Mouse (Mus musculus): Measurements from ENCODE around the gene Syngr3. TPM values are rescaled to one million over a fixed set of nuclear protein-coding genes. Genes with fewer than 3 reads are reported as not detected.

Gene Syngr3
- total and polyA plus RNA-seq, 3 experiments: 0.15 to 0.68 TPM; not detected in 1

DNA sequence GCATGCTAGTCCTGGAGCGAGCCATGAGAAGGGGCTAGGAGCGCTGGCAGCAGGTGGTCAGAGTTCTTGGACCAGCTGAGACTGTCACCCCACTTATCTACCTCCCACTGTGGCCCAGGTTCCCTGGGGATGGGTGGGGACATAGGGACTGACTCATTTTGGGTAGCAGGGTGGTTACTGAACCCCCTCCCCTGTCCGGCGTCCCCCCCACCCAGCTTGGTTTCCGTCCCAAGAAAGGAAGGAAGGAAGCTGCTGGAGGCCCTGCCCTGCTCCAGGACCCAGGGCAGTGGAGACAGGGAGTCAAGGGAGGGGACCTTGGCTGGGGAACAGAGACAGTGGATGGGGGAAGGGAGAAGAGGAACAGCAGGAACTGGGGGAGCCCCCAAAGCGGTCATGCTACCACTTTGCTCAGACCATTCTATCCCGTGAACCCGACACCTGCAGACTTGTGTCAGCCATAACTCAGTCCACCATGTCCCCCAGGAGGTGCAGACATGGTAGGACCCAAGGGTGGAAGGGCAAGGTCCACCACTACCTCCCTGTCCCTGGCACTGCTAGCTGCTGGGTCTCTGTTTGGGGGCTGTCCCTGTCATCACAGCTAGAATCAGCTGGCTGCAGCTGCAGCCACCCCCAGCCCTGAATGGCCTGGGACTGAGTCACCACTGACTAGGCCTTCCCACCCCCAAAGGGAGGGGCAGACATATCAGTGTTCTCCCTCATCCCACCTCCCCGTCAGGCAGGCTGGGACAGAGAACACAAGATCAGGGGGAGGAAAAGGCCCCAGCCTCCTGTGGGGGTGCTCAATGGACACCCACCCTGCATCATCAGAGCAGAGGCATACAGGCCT is 44.7 kb downstream of the Syngr3 start:
- Histone ChIP-seq H3K9me3 (replicated peaks; ENCODE audit: insufficient read depth, low read length) (no peaks in the 10 kb centered on the region), H3K27me3 (ENCODE audit: control insufficient read depth in 1 of 2, insufficient read depth in 2 of 2, low read length in 2 of 2) (peaks cover 2 to 12% of the 10 kb centered on the region in 2 experiments; a peak in 3 of 4 replicates), H3K9ac (ENCODE audit: control insufficient read depth, low read depth, low read length, poor library complexity, severe bottlenecking) (no peak overlapping the region), H3K27ac (ENCODE audit: control insufficient read depth, low read depth, low read length) (no peak overlapping the region), H3K4me3 (ENCODE audit: control insufficient read depth in 1 of 2, insufficient read depth in 1 of 2, low read depth in 2 of 2, low read length in 2 of 2) (no peak overlapping the region), H3K79me2 (ENCODE audit: control insufficient read depth, insufficient read depth, low read length, poor library complexity) (no peaks in the 10 kb centered on the region), H3K36me3 (ENCODE audit: control insufficient read depth in 1 of 2, insufficient read depth in 2 of 2, low read length in 2 of 2) (no peaks in the 10 kb centered on the region), H3K4me1 (ENCODE audit: control insufficient read depth in 1 of 2, insufficient read depth in 2 of 2, low read length in 2 of 2) (no peaks in the 10 kb centered on the region)
- TF ChIP-seq RCOR1 (IDR thresholded peaks at IDR 0.05; ENCODE audit: low read depth, low read length) (no peak), CTCF (IDR thresholded peaks at IDR 0.05 in 2 of 3, conservative IDR thresholded peaks at IDR 0.05 in 1 of 3; ENCODE audit: control insufficient read depth in 1 of 3, insufficient read depth in 1 of 3, low read depth in 2 of 3, low read length in 3 of 3, poor library complexity in 1 of 3, severe bottlenecking in 1 of 3) (no peak), MAFK (IDR thresholded peaks at IDR 0.05; ENCODE audit: borderline replicate concordance, low read depth, low read length) (no peak), TBP (IDR thresholded peaks at IDR 0.05; ENCODE audit: low read depth, low read length) (no peak), TAL1 (IDR thresholded peaks at IDR 0.05; ENCODE audit: low read length) (no peak), MAZ (IDR thresholded peaks at IDR 0.05; ENCODE audit: low read depth, low read length) (no peak), E2F4 (IDR thresholded peaks at IDR 0.05; ENCODE audit: borderline replicate concordance, low read depth, low read length) (no peak), ZMIZ1 (IDR thresholded peaks at IDR 0.05; ENCODE audit: low read depth, low read length) (no peak), ETS1 (IDR thresholded peaks at IDR 0.05; ENCODE audit: low read depth, low read length) (no peak), TCF12 (IDR thresholded peaks at IDR 0.05; ENCODE audit: low read depth, low read length) (no peak), GATA1 (IDR thresholded peaks at IDR 0.05; ENCODE audit: low read depth, low read length) (no peak), JUND (IDR thresholded peaks at IDR 0.05; ENCODE audit: low read depth, low read length) (no peak), GABPA (IDR thresholded peaks at IDR 0.05; ENCODE audit: low read depth, low read length) (no peak), CHD1 (IDR thresholded peaks at IDR 0.05; ENCODE audit: low read depth, low read length) (no peak), BHLHE40 (IDR thresholded peaks at IDR 0.05; ENCODE audit: borderline replicate concordance, low read depth, low read length) (no peak), USF1 (IDR thresholded peaks at IDR 0.05; ENCODE audit: low read depth, low read length) (no peak), MAX (IDR thresholded peaks at IDR 0.05; ENCODE audit: low read length) (no peak), MXI1 (IDR thresholded peaks at IDR 0.05; ENCODE audit: low read depth, low read length) (no peak)
- DNase-seq (ENCODE audit: low read depth, low spot score): no peak

DNA sequence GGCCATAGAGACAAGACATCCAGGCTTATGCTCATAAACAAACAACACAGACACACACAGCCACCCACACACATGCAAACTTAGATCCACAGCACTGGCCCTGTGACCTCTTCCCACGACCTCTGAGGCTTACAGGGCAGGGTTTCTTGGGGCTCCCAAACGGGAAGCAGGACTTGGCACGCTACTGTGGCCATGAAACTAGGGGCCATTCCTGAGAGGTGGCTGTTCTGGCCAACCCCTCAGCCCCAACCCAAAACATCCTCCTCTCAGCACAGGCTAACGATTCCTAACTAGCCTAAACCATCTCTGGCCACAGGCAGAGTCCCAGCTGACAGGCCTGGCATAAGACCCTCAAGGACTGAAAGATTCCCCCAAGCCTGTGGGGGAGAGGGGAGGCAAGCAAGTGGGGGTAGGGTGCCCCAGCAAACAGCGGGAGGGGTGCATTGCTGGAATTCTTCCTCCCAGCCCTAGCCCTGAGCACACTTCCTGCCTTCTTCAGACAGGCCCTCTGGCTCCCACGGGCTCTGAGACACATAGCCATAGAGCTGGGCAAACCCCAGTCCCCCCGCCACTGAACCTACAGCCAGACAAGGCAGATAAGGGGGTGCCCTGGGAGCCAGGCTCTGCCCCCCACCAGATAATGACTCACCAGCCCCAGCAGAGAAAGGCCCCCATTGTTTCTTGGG is 45.6 kb downstream of the Syngr3 start:
- DNase-seq (ENCODE audit: low read depth, low spot score): no peak
- peaks cover 2 to 4% of the 10 kb centered on the region in 2 experiments; a peak in 2 of 4 replicates for H3K27me3 ChIP-seq (ENCODE audit: control insufficient read depth in 1 of 2, insufficient read depth in 2 of 2, low read length in 2 of 2)

More for the DNA sequence above, 45.6 kb downstream of the Syngr3 start:
- no peaks in the 10 kb centered on the region for H3K36me3 ChIP-seq (ENCODE audit: control insufficient read depth in 1 of 2, insufficient read depth in 2 of 2, low read length in 2 of 2)
- no peak overlapping the region for H3K9ac ChIP-seq (ENCODE audit: control insufficient read depth, low read depth, low read length, poor library complexity, severe bottlenecking)
- TF ChIP-seq MXI1 (IDR thresholded peaks at IDR 0.05; ENCODE audit: low read depth, low read length) (no peak), RAD21 (IDR thresholded peaks at IDR 0.05; ENCODE audit: low read depth, low read length) (no peak), ZKSCAN1 (IDR thresholded peaks at IDR 0.05; ENCODE audit: low read depth, low read length) (no peak), POLR2AphosphoS5 (IDR thresholded peaks at IDR 0.05; ENCODE audit: borderline replicate concordance, low read depth, low read length) (no peak), POLR2AphosphoS2 (IDR thresholded peaks at IDR 0.05; ENCODE audit: low read length) (no peak), ZC3H11A (IDR thresholded peaks at IDR 0.05; ENCODE audit: low read depth, low read length) (no peak), MYB (IDR thresholded peaks at IDR 0.05; ENCODE audit: low read depth, low read length) (no peak), SIN3A (IDR thresholded peaks at IDR 0.05; ENCODE audit: low read length) (no peak), ZNF384 (IDR thresholded peaks at IDR 0.05; ENCODE audit: low read depth, low read length) (no peak), CHD2 (IDR thresholded peaks at IDR 0.05; ENCODE audit: low read length) (no peak), HCFC1 (IDR thresholded peaks at IDR 0.05; ENCODE audit: low read depth, low read length) (no peak), CHD1 (IDR thresholded peaks at IDR 0.05; ENCODE audit: low read depth, low read length) (no peak), MYC (IDR thresholded peaks at IDR 0.05; ENCODE audit: low read depth, low read length) (no peak), E2F4 (IDR thresholded peaks at IDR 0.05; ENCODE audit: borderline replicate concordance, low read depth, low read length) (no peak), MAX (IDR thresholded peaks at IDR 0.05; ENCODE audit: low read length) (no peak)
- no peaks in the 10 kb centered on the region for H3K79me2 ChIP-seq (ENCODE audit: control insufficient read depth, insufficient read depth, low read length, poor library complexity)
- no peak overlapping the region for H3K27ac ChIP-seq (ENCODE audit: control insufficient read depth, low read depth, low read length)
- H3K4me1 ChIP-seq (ENCODE audit: control insufficient read depth in 1 of 2, insufficient read depth in 2 of 2, low read length in 2 of 2): no peaks in the 10 kb centered on the region
- no peaks in the 10 kb centered on the region for H3K9me3 ChIP-seq (replicated peaks; ENCODE audit: insufficient read depth, low read length)
- H3K4me3 ChIP-seq (ENCODE audit: control insufficient read depth in 1 of 2, insufficient read depth in 1 of 2, low read depth in 2 of 2, low read length in 2 of 2): no peak overlapping the region
